Mouse (Mus musculus): ENCODE results near the gene Il7r. TPM values are rescaled to one million over a fixed set of nuclear protein-coding genes. Genes with fewer than 3 reads are reported as not detected.

The Il7r gene
- total and polyA plus RNA-seq, 3 experiments, result not detected

- no peak for DNase-seq (ENCODE audit: low read depth, low spot score)
- Histone ChIP-seq H3K27me3 (ENCODE audit: control insufficient read depth in 1 of 2, insufficient read depth in 2 of 2, low read length in 2 of 2) (peaks cover 0 to 3% of the 10 kb centered on the region in 2 experiments; a peak in 2 of 4 replicates), H3K4me3 (ENCODE audit: control insufficient read depth in 1 of 2, insufficient read depth in 1 of 2, low read depth in 2 of 2, low read length in 2 of 2) (no peak overlapping the region), H3K4me1 (ENCODE audit: control insufficient read depth in 1 of 2, insufficient read depth in 2 of 2, low read length in 2 of 2) (no peaks in the 10 kb centered on the region), H3K27ac (ENCODE audit: control insufficient read depth, low read depth, low read length) (no peak overlapping the region), H3K36me3 (ENCODE audit: control insufficient read depth in 1 of 2, insufficient read depth in 2 of 2, low read length in 2 of 2) (no peaks in the 10 kb centered on the region; a peak in 2 of 4 replicates), H3K9ac (ENCODE audit: control insufficient read depth, low read depth, low read length, poor library complexity, severe bottlenecking) (no peak overlapping the region), H3K79me2 (ENCODE audit: control insufficient read depth, insufficient read depth, low read length, poor library complexity) (no peaks in the 10 kb centered on the region), H3K9me3 (replicated peaks; ENCODE audit: insufficient read depth, low read length) (no peaks in the 10 kb centered on the region)
- TF ChIP-seq POLR2AphosphoS2 (IDR thresholded peaks at IDR 0.05; ENCODE audit: low read length) (no peak), MAX (IDR thresholded peaks at IDR 0.05; ENCODE audit: low read length) (no peak), ELF1 (IDR thresholded peaks at IDR 0.05; ENCODE audit: low read depth, low read length) (no peak)
Observed at GRCm38 (mm10) chr15:9472167-9472566, 57.8 kb downstream of the Il7r start.

GRCm38 (mm10) chr15:9471053-9471685 is 58.8 kb downstream of the Il7r start:
- H3K36me3 ChIP-seq (ENCODE audit: control insufficient read depth in 1 of 2, insufficient read depth in 2 of 2, low read length in 2 of 2), result no peaks in the 10 kb centered on the region; a peak in 2 of 4 replicates
- no peaks in the 10 kb centered on the region; a peak in 2 of 4 replicates for H3K27me3 ChIP-seq (ENCODE audit: control insufficient read depth in 1 of 2, insufficient read depth in 2 of 2, low read length in 2 of 2)
- no peak for TF ChIP-seq HCFC1 (IDR thresholded peaks at IDR 0.05; ENCODE audit: low read depth, low read length)
- no peak for TF ChIP-seq TCF12 (IDR thresholded peaks at IDR 0.05; ENCODE audit: low read depth, low read length)
- no peak for TF ChIP-seq POLR2A (IDR thresholded peaks at IDR 0.05; ENCODE audit: control insufficient read depth in 1 of 2, insufficient read depth in 1 of 2, low read depth in 1 of 2, low read length in 2 of 2, poor library complexity in 1 of 2)
- no peak for TF ChIP-seq MXI1 (IDR thresholded peaks at IDR 0.05; ENCODE audit: low read depth, low read length)
- TF ChIP-seq SMC3 (IDR thresholded peaks at IDR 0.05; ENCODE audit: low read depth, low read length), result no peak
- TF ChIP-seq MEF2A (IDR thresholded peaks at IDR 0.05; ENCODE audit: extremely low read depth, insufficient replicate concordance, low read depth, low read length, poor library complexity, severe bottlenecking), result no peak
- TF ChIP-seq MYB (IDR thresholded peaks at IDR 0.05; ENCODE audit: low read depth, low read length), result no peak
- TF ChIP-seq GABPA (IDR thresholded peaks at IDR 0.05; ENCODE audit: low read depth, low read length), result no peak
- TF ChIP-seq BHLHE40 (IDR thresholded peaks at IDR 0.05; ENCODE audit: borderline replicate concordance, low read depth, low read length), result no peak
- no peak for TF ChIP-seq E2F4 (IDR thresholded peaks at IDR 0.05; ENCODE audit: borderline replicate concordance, low read depth, low read length)
- no peak for TF ChIP-seq UBTF (IDR thresholded peaks at IDR 0.05; ENCODE audit: borderline replicate concordance, insufficient read depth, low read depth, low read length)
- TF ChIP-seq MAX (IDR thresholded peaks at IDR 0.05; ENCODE audit: low read length), result no peak
- no peak for TF ChIP-seq NRF1 (IDR thresholded peaks at IDR 0.05; ENCODE audit: insufficient read depth, low read depth, low read length, poor library complexity, severe bottlenecking)
- TF ChIP-seq EP300 (IDR thresholded peaks at IDR 0.05; ENCODE audit: low read depth in 1 of 2, low read length in 2 of 2), result no peak
- TF ChIP-seq RCOR1 (IDR thresholded peaks at IDR 0.05; ENCODE audit: low read depth, low read length), result no peak
- no peaks in the 10 kb centered on the region for H3K79me2 ChIP-seq (ENCODE audit: control insufficient read depth, insufficient read depth, low read length, poor library complexity)
- H3K27ac ChIP-seq (ENCODE audit: control insufficient read depth, low read depth, low read length), result no peak overlapping the region
- H3K4me1 ChIP-seq (ENCODE audit: control insufficient read depth in 1 of 2, insufficient read depth in 2 of 2, low read length in 2 of 2), result no peaks in the 10 kb centered on the region
- no peak for DNase-seq (ENCODE audit: low read depth, low spot score)
- no peaks in the 10 kb centered on the region for H3K9me3 ChIP-seq (replicated peaks; ENCODE audit: insufficient read depth, low read length)
- no peak overlapping the region for H3K4me3 ChIP-seq (ENCODE audit: control insufficient read depth in 1 of 2, insufficient read depth in 1 of 2, low read depth in 2 of 2, low read length in 2 of 2)
- H3K9ac ChIP-seq (ENCODE audit: control insufficient read depth, low read depth, low read length, poor library complexity, severe bottlenecking), result no peak overlapping the region
